Mouse (Mus musculus): ENCODE measurements around the gene Bad. TPM values are rescaled to one million over a fixed set of nuclear protein-coding genes. Genes with fewer than 3 reads are reported as not detected.
A peak's percentile ranks its signal among the peaks of the same experiment; 100 is the strongest.

Gene Bad
- polyA plus RNA-seq, 1 experiment from 2014 or later = 56.9 TPM

GRCm38 (mm10) chr19:6992011-6992858 is 50.6 kb downstream of the Bad start, which contains the start of gene Dnajc4:
TSS of gene Dnajc4 (minus strand) at chr19:6992572.
- peak within 1 kb of the TSS; percentile 76 for H3K27ac ChIP-seq (replicated peaks)
- H3K4me1 ChIP-seq = peaks cover 49% of the 10 kb centered on the region
- no peaks in the 10 kb centered on the region for H3K27me3 ChIP-seq (replicated peaks)
- H3K4me2 ChIP-seq = peak within 1 kb of the TSS; percentile 92
- H3K9me3 ChIP-seq = no peaks in the 10 kb centered on the region
- peak within 1 kb of the TSS; percentile 64 for H3K4me3 ChIP-seq
- H3K36me3 ChIP-seq = peaks cover 5% of the 10 kb centered on the region; the same call in 1 of the 2 replicates
- ATAC-seq (ENCODE audit: extremely low read depth, insufficient number of reproducible peaks, low FRiP score, low TSS enrichment) = peak; percentile 85
- whole genome bisulfite sequencing = 1% methylated on average over 37 of the region's 37 CpGs
- H3K9ac ChIP-seq = peak within 1 kb of the TSS; percentile 92

- Histone ChIP-seq H3K4me3 (peak overlapping the region; percentile 64), H3K9me3 (no peaks in the 10 kb centered on the region), H3K36me3 (peaks cover 7% of the 10 kb centered on the region), H3K27me3 (replicated peaks) (no peaks in the 10 kb centered on the region), H3K4me2 (peak overlapping the region; percentile 92), H3K4me1 (peaks cover 45% of the 10 kb centered on the region), H3K27ac (replicated peaks) (peak overlapping the region; percentile 76), H3K9ac (peak overlapping the region; percentile 86)
- no peak for ATAC-seq (ENCODE audit: extremely low read depth, insufficient number of reproducible peaks, low FRiP score, low TSS enrichment)
- WGBS = 60% methylated on average over 14 of the region's 14 CpGs
Observed at GRCm38 (mm10) chr19:6993011-6993770, 51.5 kb downstream of the Bad start.

- ATAC-seq (ENCODE audit: extremely low read depth, insufficient number of reproducible peaks, low FRiP score, low TSS enrichment) = no peak
- 83% methylated on average over 8 of the region's 8 CpGs for WGBS
- H3K4me1 ChIP-seq = peaks cover 43% of the 10 kb centered on the region
Observed at GRCm38 (mm10) chr19:6994002-6994401, 52.3 kb downstream of the Bad start.

GRCm38 (mm10) chr19:6994489-6994888 is 52.8 kb downstream of the Bad start:
- peaks cover 15% of the 10 kb centered on the region for H3K36me3 ChIP-seq
- H3K9ac ChIP-seq = peak overlapping the region; percentile 92
- 78% methylated on average over 8 of the region's 8 CpGs for whole genome bisulfite sequencing
- no peak for ATAC-seq (ENCODE audit: extremely low read depth, insufficient number of reproducible peaks, low FRiP score, low TSS enrichment)
- no peak overlapping the region for H3K27ac ChIP-seq (replicated peaks)
- H3K27me3 ChIP-seq (replicated peaks) = no peaks in the 10 kb centered on the region
- H3K4me2 ChIP-seq = peak overlapping the region; percentile 89
- H3K4me3 ChIP-seq = peak overlapping the region; percentile 71; the same call in 1 of the 2 replicates
- peaks cover 43% of the 10 kb centered on the region for H3K4me1 ChIP-seq
- no peaks in the 10 kb centered on the region for H3K9me3 ChIP-seq

More at GRCm38 (mm10) chr19:6994002-6994401, 52.3 kb downstream of the Bad start:
- H3K9me3 ChIP-seq = no peaks in the 10 kb centered on the region
- peaks cover 15% of the 10 kb centered on the region for H3K36me3 ChIP-seq
- H3K27ac ChIP-seq (replicated peaks) = no peak overlapping the region
- no peaks in the 10 kb centered on the region for H3K27me3 ChIP-seq (replicated peaks)
- no peak overlapping the region; the same call in 1 of the 2 replicates for H3K4me3 ChIP-seq
- H3K4me2 ChIP-seq = no peak overlapping the region
- no peak overlapping the region for H3K9ac ChIP-seq

GRCm38 (mm10) chr19:6995255-6995991 is 53.8 kb downstream of the Bad start:
- Histone ChIP-seq H3K4me1 (peaks cover 43% of the 10 kb centered on the region), H3K9me3 (no peaks in the 10 kb centered on the region), H3K27ac (replicated peaks) (peak overlapping the region; percentile 88), H3K36me3 (peaks cover 24% of the 10 kb centered on the region), H3K27me3 (replicated peaks) (no peaks in the 10 kb centered on the region), H3K4me2 (peak overlapping the region; percentile 89), H3K4me3 (peak overlapping the region; percentile 71), H3K9ac (peak overlapping the region; percentile 92)
- 42% methylated on average over 21 of the region's 21 CpGs for WGBS
- no peak for ATAC-seq (ENCODE audit: extremely low read depth, insufficient number of reproducible peaks, low FRiP score, low TSS enrichment)

- Histone ChIP-seq H3K27me3 (replicated peaks) (no peaks in the 10 kb centered on the region), H3K27ac (replicated peaks) (peak within 1 kb of the TSS; percentile 88), H3K4me1 (peaks cover 43% of the 10 kb centered on the region), H3K9me3 (no peaks in the 10 kb centered on the region), H3K36me3 (peaks cover 26% of the 10 kb centered on the region), H3K9ac (peak within 1 kb of the TSS; percentile 92), H3K4me3 (peak within 1 kb of the TSS; percentile 71), H3K4me2 (peak within 1 kb of the TSS; percentile 89)
- ATAC-seq (ENCODE audit: extremely low read depth, insufficient number of reproducible peaks, low FRiP score, low TSS enrichment) = peak; percentile 56; the same call in 1 of the 2 replicates
- WGBS = 1% methylated on average over 24 of the region's 24 CpGs
Observed at GRCm38 (mm10) chr19:6996006-6996405, 54.3 kb downstream of the Bad start, which contains the start of the genes Nudt22 and Trpt1. TSS of gene Nudt22 (minus strand) at chr19:6996117. TSS of gene Trpt1 (plus strand) at chr19:6996131.

GRCm38 (mm10) chr19:6997721-6998290 is 56.1 kb downstream of the Bad start:
- peaks cover 36% of the 10 kb centered on the region for H3K4me1 ChIP-seq
- H3K27me3 ChIP-seq (replicated peaks) = no peaks in the 10 kb centered on the region
- H3K9me3 ChIP-seq = no peaks in the 10 kb centered on the region
- no peak overlapping the region for H3K27ac ChIP-seq (replicated peaks)
- 87% methylated on average over 9 of the region's 9 CpGs for WGBS
- ATAC-seq (ENCODE audit: extremely low read depth, insufficient number of reproducible peaks, low FRiP score, low TSS enrichment) = no peak
- H3K9ac ChIP-seq = no peak overlapping the region
- H3K36me3 ChIP-seq = peaks cover 26% of the 10 kb centered on the region
- no peak overlapping the region for H3K4me3 ChIP-seq
- H3K4me2 ChIP-seq = no peak overlapping the region

GRCm38 (mm10) chr19:6999360-7000063 is 57.9 kb downstream of the Bad start:
- Histone ChIP-seq H3K9ac (no peak overlapping the region), H3K4me3 (no peak overlapping the region), H3K27ac (replicated peaks) (no peak overlapping the region), H3K9me3 (no peaks in the 10 kb centered on the region), H3K4me2 (no peak overlapping the region), H3K4me1 (peaks cover 25% of the 10 kb centered on the region), H3K36me3 (peaks cover 26% of the 10 kb centered on the region), H3K27me3 (replicated peaks) (no peaks in the 10 kb centered on the region)
- no peak for ATAC-seq (ENCODE audit: extremely low read depth, insufficient number of reproducible peaks, low FRiP score, low TSS enrichment)
- WGBS = 93% methylated on average over 19 of the region's 19 CpGs
